Mouse (Mus musculus) lung, embryonic 14.5 days (tissue): ENCODE data around the gene Cox17. TPM values are rescaled to one million over a fixed set of nuclear protein-coding genes. Genes with fewer than 3 reads are reported as not detected.

Experiments used
- ATAC-seq: fragments of 200-750 bp; cut with Nextera tagmentation; 2 replicates; pipeline ENCODE4 v1.8.0; 2017; ENCODE audit warnings: mild to moderate bottlenecking, moderate TSS enrichment, moderate library complexity; ENCODE audit not compliant: insufficient read depth
- DNase-seq: peaks from one replicate; pipeline ENCODE4 v3.0.0-alpha.2; 2015
- H3K27ac ChIP-seq: fragments of 300-500 bp; sonication (generic); 2 replicates; pipeline ENCODE4 v1.5.1; 2014; ENCODE audit warnings: low read depth, mild to moderate bottlenecking, moderate library complexity
- H3K27me3 ChIP-seq: fragments of 300-500 bp; sonication (generic); 2 replicates; pipeline ENCODE4 v1.6.1; 2014; ENCODE audit warnings: low read length, control low read depth; ENCODE audit not compliant: insufficient read depth
- H3K36me3 ChIP-seq: fragments of 300-500 bp; sonication (generic); 2 replicates; pipeline ENCODE4 v1.6.1; 2014; ENCODE audit warnings: control low read depth; ENCODE audit not compliant: insufficient read depth
- H3K4me1 ChIP-seq: fragments of 300-500 bp; sonication (generic); 2 replicates; pipeline ENCODE4 v1.6.1; 2014; ENCODE audit warnings: antibody characterized with exemption, control low read depth; ENCODE audit not compliant: insufficient read depth
- H3K4me2 ChIP-seq: fragments of 300-500 bp; sonication (generic); 2 replicates; pipeline ENCODE4 v1.6.1; 2014; ENCODE audit warnings: mild to moderate bottlenecking
- H3K4me3 ChIP-seq: fragments of 300-500 bp; sonication (generic); 2 replicates; pipeline ENCODE4 v1.5.1; 2014; ENCODE audit warnings: low read depth, low read length
- H3K9ac ChIP-seq: fragments of 300-500 bp; sonication (generic); 2 replicates; pipeline ENCODE4 v1.6.1; 2014
- H3K9me3 ChIP-seq: fragments of 300-500 bp; sonication (generic); 2 replicates; pipeline ENCODE4 v1.6.1; 2016; ENCODE audit warnings: low read depth, low read length, control low read depth
- CTCF ChIP-seq: IDR thresholded peaks from 2 replicates; pipeline ENCODE4 v1.5.1; 2016; ENCODE audit warnings: antibody characterized with exemption, low read depth
- WGBS: fragments of 180-500 bp; shearing (Covaris S2); extraction: QIAGEN DNeasy Blood & Tissue Kit; methylation state at CpG from one replicate; pipeline ENCODE4 v1.1.7; 2014; 5-methylcytosine and 5-hydroxymethylcytosine counted together
- polyA plus RNA-seq: library from polyadenylated mRNA; unstranded; fragments of >200 nt; fragmentation: Nextera tagmentation; extraction: Ambion mirVana; gene quantifications from 2 replicates; pipeline ENCODE4 v1.2.1, GENCODE M21; 2014

The Cox17 gene
- polyA plus RNA-seq, 1 experiment from 2014 or later: 126 TPM

GRCm38 (mm10) chr16:38362493-38363255 is 15.9 kb downstream of the Cox17 start:
- Histone ChIP-seq H3K9ac (peak overlapping the region; percentile 42; the same call in 1 of the 2 replicates), H3K36me3 (no peaks in the 10 kb centered on the region), H3K4me3 (peak overlapping the region; percentile 11; the same call in 1 of the 2 replicates), H3K4me2 (peak overlapping the region; percentile 43), H3K9me3 (no peaks in the 10 kb centered on the region), H3K27me3 (no peaks in the 10 kb centered on the region), H3K27ac (peak overlapping the region; percentile 65; the same call in 1 of the 2 replicates), H3K4me1 (peaks cover 5% of the 10 kb centered on the region; the same call in 1 of the 2 replicates)
- WGBS: 56% methylated on average over 20 of the region's 20 CpGs
- no peak for TF ChIP-seq CTCF
- no peak for DNase-seq
- peak; percentile 36; the same call in 1 of the 2 replicates for ATAC-seq

- H3K4me1 ChIP-seq: peaks cover 5% of the 10 kb centered on the region; the same call in 1 of the 2 replicates
- DNase-seq (no peak), ATAC-seq (no peak)
- H3K4me3 ChIP-seq: peak overlapping the region; percentile 11; the same call in 1 of the 2 replicates
- no peaks in the 10 kb centered on the region for H3K9me3 ChIP-seq
- 34% methylated on average over 3 of the region's 3 CpGs for WGBS
- no peaks in the 10 kb centered on the region for H3K36me3 ChIP-seq
- no peak for TF ChIP-seq CTCF
- 0 out of 2 replicates have a peak overlapping the region, but pooled peaks have one; percentile 42 for H3K9ac ChIP-seq
- H3K27me3 ChIP-seq: no peaks in the 10 kb centered on the region
- 0 out of 2 replicates have a peak overlapping the region, but pooled peaks have one; percentile 65 for H3K27ac ChIP-seq
- peak overlapping the region; percentile 43; the same call in 1 of the 2 replicates for H3K4me2 ChIP-seq
Observed at GRCm38 (mm10) chr16:38363256-38363595, 16.4 kb downstream of the Cox17 start.

GRCm38 (mm10) chr16:38363657-38364056 is 16.9 kb downstream of the Cox17 start:
- TF ChIP-seq CTCF: no peak
- no peak overlapping the region for H3K4me3 ChIP-seq
- no peak overlapping the region for H3K4me2 ChIP-seq
- H3K9me3 ChIP-seq: no peaks in the 10 kb centered on the region
- H3K9ac ChIP-seq: no peak overlapping the region
- H3K27ac ChIP-seq: no peak overlapping the region
- no peaks in the 10 kb centered on the region for H3K36me3 ChIP-seq
- ATAC-seq (no peak), DNase-seq (no peak)
- WGBS: 70% methylated on average over 7 of the region's 7 CpGs
- H3K4me1 ChIP-seq: peaks cover 5% of the 10 kb centered on the region; the same call in 1 of the 2 replicates
- no peaks in the 10 kb centered on the region for H3K27me3 ChIP-seq

- Histone ChIP-seq H3K9me3 (no peaks in the 10 kb centered on the region), H3K4me1 (peaks cover 5% of the 10 kb centered on the region; the same call in 1 of the 2 replicates), H3K27ac (no peak overlapping the region), H3K36me3 (no peaks in the 10 kb centered on the region), H3K9ac (no peak overlapping the region), H3K27me3 (no peaks in the 10 kb centered on the region), H3K4me3 (no peak overlapping the region), H3K4me2 (no peak overlapping the region)
- DNase-seq: no peak
- TF ChIP-seq CTCF: no peak
- ATAC-seq: no peak
- WGBS: 83% methylated on average over 10 of the region's 10 CpGs
Observed at GRCm38 (mm10) chr16:38365390-38365789, 18.6 kb downstream of the Cox17 start.

GRCm38 (mm10) chr16:38366231-38366630 is 19.4 kb downstream of the Cox17 start:
- no peaks in the 10 kb centered on the region for H3K27me3 ChIP-seq
- DNase-seq (no peak), ATAC-seq (no peak)
- H3K4me3 ChIP-seq: no peak overlapping the region
- no peaks in the 10 kb centered on the region for H3K9me3 ChIP-seq
- no peaks in the 10 kb centered on the region for H3K36me3 ChIP-seq
- no peak overlapping the region for H3K9ac ChIP-seq
- WGBS: 78% methylated on average over 4 of the region's 4 CpGs
- no peak overlapping the region for H3K4me2 ChIP-seq
- H3K27ac ChIP-seq: no peak overlapping the region
- no peak for TF ChIP-seq CTCF
- peaks cover 5% of the 10 kb centered on the region; the same call in 1 of the 2 replicates for H3K4me1 ChIP-seq

GRCm38 (mm10) chr16:38368336-38368735 is 21.5 kb downstream of the Cox17 start:
- no peak for TF ChIP-seq CTCF
- DNase-seq: no peak
- 66% methylated on average over 10 of the region's 10 CpGs for WGBS
- no peak for ATAC-seq
- H3K27ac ChIP-seq: no peak overlapping the region
- H3K36me3 ChIP-seq: no peaks in the 10 kb centered on the region
- H3K4me1 ChIP-seq: no peaks in the 10 kb centered on the region
- no peak overlapping the region for H3K4me2 ChIP-seq
- H3K9ac ChIP-seq: no peak overlapping the region
- H3K27me3 ChIP-seq: no peaks in the 10 kb centered on the region
- H3K4me3 ChIP-seq: no peak overlapping the region
- H3K9me3 ChIP-seq: no peaks in the 10 kb centered on the region

GRCm38 (mm10) chr16:38369000-38369399 is 22.2 kb downstream of the Cox17 start:
- no peak for TF ChIP-seq CTCF
- WGBS: 81% methylated on average over 7 of the region's 7 CpGs
- H3K9ac ChIP-seq: no peak overlapping the region
- H3K4me3 ChIP-seq: no peak overlapping the region
- H3K9me3 ChIP-seq: no peaks in the 10 kb centered on the region
- H3K4me1 ChIP-seq: no peaks in the 10 kb centered on the region
- ATAC-seq (no peak), DNase-seq (no peak)
- H3K36me3 ChIP-seq: no peaks in the 10 kb centered on the region
- no peak overlapping the region for H3K27ac ChIP-seq
- no peaks in the 10 kb centered on the region for H3K27me3 ChIP-seq
- no peak overlapping the region for H3K4me2 ChIP-seq
